Mouse (Mus musculus) macrophage (primary cell): Measurements from ENCODE around the gene Dyrk4. TPM values are rescaled to one million over a fixed set of nuclear protein-coding genes. Genes with fewer than 3 reads are reported as not detected.

Experiments used
- H3K27ac ChIP-seq: fragments of 350-480 bp; formaldehyde crosslinking; 2 replicates; pipeline ENCODE4 v1.9.0; 2021
- H3K36me3 ChIP-seq: fragments of 350-480 bp; formaldehyde crosslinking; 2 replicates; pipeline ENCODE4 v1.9.0; 2021; ENCODE audit errors: inconsistent target
- H3K4me3 ChIP-seq: fragments of 350-480 bp; formaldehyde crosslinking; 2 replicates; pipeline ENCODE4 v1.9.0; 2021; ENCODE audit errors: inconsistent target
- H3K79me2 ChIP-seq: fragments of 350-480 bp; formaldehyde crosslinking; 2 replicates; pipeline ENCODE4 v1.9.0; 2021; ENCODE audit errors: inconsistent target
- WGBS: methylation state at CpG from one replicate; pipeline ENCODE4 v1.1.7; 2026; ENCODE audit warnings: inconsistent platforms; ENCODE audit not compliant: missing documents; 5-methylcytosine and 5-hydroxymethylcytosine counted together
- polyA plus RNA-seq: library from polyadenylated mRNA; stranded (reverse); fragments of 250-400 nt; gene quantifications from 3 replicates; pipeline ENCODE4 v1.2.4, GENCODE M21; 2018; ENCODE audit warnings: inconsistent platforms

The Dyrk4 gene
- polyA plus RNA-seq, 1 experiment from 2014 or later: not detected

DNA sequence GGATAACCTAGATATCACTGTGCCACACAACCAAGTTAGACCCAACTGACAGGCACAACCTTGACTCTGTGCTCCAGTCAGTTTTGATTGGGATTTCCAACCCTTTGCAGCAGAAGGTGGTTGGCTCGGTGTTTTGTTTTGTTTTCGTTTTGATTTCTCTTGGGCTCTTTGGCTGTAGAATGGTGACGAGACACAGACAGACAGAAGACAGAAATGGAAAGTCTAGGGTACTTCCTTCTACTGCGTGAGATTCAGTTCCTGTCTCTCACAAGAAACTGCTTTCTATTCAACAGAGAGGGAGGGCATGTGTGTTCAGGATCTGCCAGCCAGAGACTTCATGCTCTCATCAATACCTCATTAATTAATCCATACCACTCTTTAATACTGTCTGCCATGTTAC lies 10.9 kb downstream of the Dyrk4 start:
- WGBS: 33% methylated on average over 4 of the region's 4 CpGs
- Histone ChIP-seq H3K79me2 (no peaks in the 10 kb centered on the region), H3K4me3 (no peak overlapping the region), H3K36me3 (no peaks in the 10 kb centered on the region), H3K27ac (no peak overlapping the region)

DNA sequence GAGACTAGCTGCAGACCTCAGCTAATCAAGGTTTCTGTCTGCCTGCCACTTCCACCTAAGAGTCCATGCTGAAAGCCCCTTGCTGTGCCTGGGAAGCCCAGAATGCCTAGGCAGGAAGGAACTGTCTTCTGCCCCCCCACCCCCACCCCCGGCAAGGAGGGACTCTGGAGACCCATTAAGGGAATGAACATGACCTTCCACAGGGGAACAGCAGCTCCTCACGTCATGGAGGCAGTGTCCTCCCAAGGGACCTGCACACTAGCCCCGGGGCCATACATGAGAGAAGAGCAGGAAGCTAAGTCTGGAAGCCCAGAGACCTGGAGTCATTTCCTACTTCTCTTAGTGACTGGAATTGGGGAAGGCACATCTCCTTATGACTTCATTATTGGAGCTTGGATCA lies 13.8 kb downstream of the Dyrk4 start:
- Histone ChIP-seq H3K36me3 (no peaks in the 10 kb centered on the region), H3K27ac (no peak overlapping the region), H3K79me2 (no peaks in the 10 kb centered on the region), H3K4me3 (no peak overlapping the region)
- 57% methylated on average over 3 of the region's 3 CpGs for WGBS

DNA sequence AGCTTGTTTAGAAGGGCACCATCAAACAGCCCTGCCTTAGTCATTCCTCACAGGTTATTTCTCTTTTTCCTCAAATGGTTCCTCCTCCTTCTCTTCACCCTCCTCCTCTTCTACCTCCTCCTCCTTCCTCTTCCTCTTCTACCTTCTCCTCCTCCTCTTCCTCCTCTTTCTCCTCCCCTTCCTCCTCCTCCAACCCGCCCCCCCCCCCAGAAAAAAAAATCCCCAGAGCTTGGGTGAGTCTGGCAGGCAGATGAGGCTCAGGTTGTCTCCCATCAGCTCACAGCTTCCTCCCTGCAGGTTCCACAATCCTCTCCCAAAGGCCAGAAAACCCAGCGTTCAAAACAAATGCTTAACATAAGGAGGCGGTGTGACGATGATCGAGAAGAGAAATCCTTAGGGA lies 14.3 kb downstream of the Dyrk4 start:
- no peak overlapping the region for H3K4me3 ChIP-seq
- WGBS: 93% methylated on average over 4 of the region's 5 CpGs
- H3K27ac ChIP-seq: no peak overlapping the region
- no peaks in the 10 kb centered on the region for H3K36me3 ChIP-seq
- no peaks in the 10 kb centered on the region for H3K79me2 ChIP-seq

DNA sequence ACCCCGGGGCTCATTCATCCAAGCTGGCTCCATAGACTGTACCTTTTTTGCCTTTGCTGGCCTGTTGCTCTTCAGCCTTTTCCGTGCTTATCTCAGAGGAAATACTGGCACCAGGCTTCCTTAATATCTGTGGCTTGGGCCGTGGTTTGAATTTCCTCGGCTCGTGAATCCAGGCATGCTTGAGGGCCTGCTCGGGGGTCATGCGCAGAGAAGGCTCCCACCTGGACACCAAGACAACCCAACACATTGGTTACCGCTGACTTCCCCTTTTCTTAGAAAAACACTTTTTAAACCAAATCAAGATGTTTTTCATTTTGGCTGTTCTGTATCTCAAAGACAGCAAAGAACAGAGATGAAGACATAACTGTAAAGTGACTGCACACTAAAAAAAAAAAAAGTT lies 44.5 kb downstream of the Dyrk4 start:
- no peak overlapping the region for H3K4me3 ChIP-seq
- H3K79me2 ChIP-seq: no peaks in the 10 kb centered on the region
- H3K36me3 ChIP-seq: no peaks in the 10 kb centered on the region
- 3% methylated on average over 5 of the region's 8 CpGs for WGBS
- no peak overlapping the region for H3K27ac ChIP-seq

DNA sequence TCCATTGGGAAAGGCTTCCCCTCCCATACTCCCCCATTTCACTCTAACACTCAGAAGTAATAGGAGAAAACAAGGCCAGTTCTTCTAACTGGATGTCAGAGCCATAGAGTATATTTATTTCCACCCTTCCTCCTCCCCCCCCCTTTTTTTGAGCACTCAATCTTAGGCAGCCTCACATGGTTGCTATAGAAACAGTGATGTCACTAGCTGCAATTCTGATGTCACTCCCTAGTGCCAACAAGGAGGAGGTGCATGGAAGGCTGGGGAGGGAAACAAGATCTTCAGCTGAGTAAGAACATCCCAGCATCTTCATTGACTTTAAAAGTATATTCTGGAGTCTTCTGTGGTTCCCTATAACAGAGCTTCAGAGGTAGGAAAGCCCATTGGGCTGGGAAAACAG lies 68.8 kb downstream of the Dyrk4 start, which contains the start of gene Akap3:
Gene Akap3, plus strand, starts transcription at position 218 of the 400 bp plus-strand sequence.
- Histone ChIP-seq H3K79me2 (peaks cover 10% of the 10 kb centered on the region), H3K4me3 (no peak within 1 kb of the TSS), H3K36me3 (no peaks in the 10 kb centered on the region), H3K27ac (no peak within 1 kb of the TSS)

DNA sequence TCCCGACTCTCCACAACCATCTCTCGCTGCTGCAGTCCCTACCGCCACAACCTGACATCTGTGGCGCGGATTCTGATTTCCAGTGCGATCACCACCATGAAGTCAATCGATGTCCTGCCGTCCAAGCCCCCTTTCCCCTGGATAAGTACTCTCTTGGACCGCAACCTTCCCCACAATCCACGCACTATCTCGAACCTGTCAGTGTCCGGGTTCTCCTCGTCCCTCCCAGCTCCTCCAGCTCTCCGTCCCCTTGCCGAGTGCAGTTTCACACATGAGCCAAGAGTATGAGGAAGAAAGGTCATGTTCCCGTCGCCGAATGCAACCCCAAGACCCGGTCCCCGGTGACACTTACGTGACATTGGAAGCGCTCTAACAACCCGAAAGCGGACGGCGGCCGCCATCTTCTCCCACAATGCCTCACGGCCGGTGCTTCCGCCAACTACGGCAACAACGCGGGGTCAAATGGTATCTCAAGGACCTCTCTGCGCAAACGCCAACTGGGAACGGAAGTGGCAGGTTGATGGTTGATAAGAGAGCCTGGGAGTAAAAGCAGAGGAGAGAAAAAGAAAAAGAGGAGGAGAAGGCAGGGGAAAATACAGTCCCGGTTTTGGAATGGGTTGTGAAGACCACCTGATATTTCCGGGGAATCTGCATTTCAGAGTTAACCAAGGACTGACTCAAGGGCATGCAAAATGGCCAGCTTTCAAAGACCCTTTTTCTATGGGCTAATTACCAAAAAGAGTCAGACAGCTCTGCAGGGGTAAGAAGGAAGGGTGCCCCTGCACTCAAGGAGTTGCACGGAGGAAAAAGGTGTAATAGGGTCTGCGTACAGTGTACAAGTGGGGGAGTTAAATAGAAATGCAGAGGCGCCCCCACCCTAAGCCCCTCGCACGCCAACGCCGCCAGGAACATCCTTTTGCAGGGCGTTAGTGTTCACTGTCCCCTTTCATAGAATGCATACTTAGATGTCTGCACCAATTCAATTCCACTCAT lies 72.6 kb downstream of the Dyrk4 start, which contains the start of gene Ndufa9:
Gene Ndufa9, minus strand, starts transcription at position 425 of the 993 bp plus-strand sequence.
- Histone ChIP-seq H3K27ac (peak within 1 kb of the TSS; percentile 61), H3K36me3 (peaks cover 8% of the 10 kb centered on the region)

DNA sequence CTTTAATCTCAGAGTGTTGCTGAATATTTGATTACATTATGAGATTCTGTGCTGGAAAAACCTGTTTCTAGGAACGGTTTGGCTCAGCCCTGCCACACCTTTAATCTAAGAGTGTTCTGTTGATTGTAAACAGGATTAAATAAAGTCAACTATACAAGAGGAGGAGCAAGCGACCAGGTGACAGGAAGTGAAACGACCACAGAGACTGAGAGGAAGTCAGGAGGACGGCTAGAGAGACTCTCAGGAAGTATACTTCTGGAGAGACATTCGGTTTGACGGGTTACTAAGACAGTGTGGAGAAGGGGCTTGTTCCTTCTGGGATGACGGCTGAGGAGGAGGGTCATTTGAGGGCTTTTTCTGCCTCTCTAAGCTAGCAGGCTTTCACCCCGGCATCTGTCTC lies 85.0 kb downstream of the Dyrk4 start:
- H3K36me3 ChIP-seq: peaks cover 81% of the 10 kb centered on the region
- no peaks in the 10 kb centered on the region for H3K79me2 ChIP-seq
- H3K27ac ChIP-seq: no peak overlapping the region
- H3K4me3 ChIP-seq: no peak overlapping the region
- 58% methylated on average over 8 of the region's 8 CpGs for WGBS

More for the DNA sequence above, 72.6 kb downstream of the Dyrk4 start, which contains the start of gene Ndufa9:
- 8% methylated on average over 46 of the region's 46 CpGs for WGBS
- Histone ChIP-seq H3K4me3 (peak within 1 kb of the TSS; percentile 99), H3K79me2 (peaks cover 41% of the 10 kb centered on the region)

Other genes starting within 250 kb of the Dyrk4 start
- gene Kcna6, start 181.2 kb downstream of the Dyrk4 start, polyA plus RNA-seq: not detected in 3 replicates
- gene Ndufa9, start 72.7 kb downstream of the Dyrk4 start, polyA plus RNA-seq: 50.7 to 80.2 TPM (median 57.3 TPM) in 3 replicates
- gene Akap3, start 68.7 kb downstream of the Dyrk4 start, polyA plus RNA-seq: 0.16 to 0.30 TPM (median 0.23 TPM) in 3 replicates
- gene Rad51ap1, start 17.7 kb upstream of the Dyrk4 start, polyA plus RNA-seq: 0.71 to 12.5 TPM (median 10.1 TPM) in 3 replicates
- 30.8 to 37.6 TPM (median 32.3 TPM) in 3 replicates for gene D6Wsu163e, start 18.1 kb upstream of the Dyrk4 start, polyA plus RNA-seq
- not detected in 3 replicates for gene Fgf6, start 93.7 kb upstream of the Dyrk4 start, polyA plus RNA-seq
- gene Fgf23, start 151.1 kb upstream of the Dyrk4 start, polyA plus RNA-seq: not detected in 3 replicates
- gene Tigar, start 187.7 kb upstream of the Dyrk4 start, polyA plus RNA-seq: 5.2 to 11.5 TPM (median 7.0 TPM) in 3 replicates
- 0.90 to 5.6 TPM (median 1.8 TPM) in 3 replicates for gene Ccnd2, start 230.4 kb upstream of the Dyrk4 start, polyA plus RNA-seq